In the genomic region with DNA sequence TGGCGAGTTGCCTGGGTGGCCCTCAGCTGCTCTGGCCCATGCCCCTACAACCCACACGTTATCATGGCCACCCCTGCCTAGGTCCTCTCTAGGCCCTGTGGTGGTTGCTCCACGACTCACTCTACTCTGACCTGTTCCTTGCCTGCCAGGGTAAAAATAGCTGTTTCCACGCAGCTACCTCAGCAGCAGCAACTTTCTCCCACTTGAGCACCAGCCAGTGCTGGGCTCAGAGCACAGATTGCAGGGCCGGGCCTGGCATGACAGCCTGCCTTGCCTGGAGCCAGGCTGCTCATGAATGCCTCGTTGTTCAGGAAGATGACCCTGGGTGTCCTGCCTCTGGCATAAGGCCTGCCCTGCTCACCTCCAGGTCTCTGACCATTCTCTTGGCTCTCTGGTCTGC, we compare ENCODE assay signal across 9 mouse cellular contexts.
DNase-seq lines count a peak whose midpoint lies in the region; ATAC-seq and TF ChIP-seq lines count a peak whose summit lies in the region.
"Had no signal": no experiment of that assay in that cellular context is flagged by ENCODE, and none has a peak within 500 bp of the region (broad histone marks: within the 10 kb centered on the region; RNA-seq: fewer than 3 reads in every experiment).

No protein-coding gene starts in this region.

- H3K36me3 ChIP-seq in kidney, adult 2 months (ENCODE audit: control insufficient read depth, insufficient read depth, low read length) = no peaks in the 10 kb centered on the region

- DNase-seq in kidney, adult 2 months = peak; percentile 67
- no peak for DNase-seq in kidney, postnatal 4 days
- peak; percentile 80 to 83 for DNase-seq in cerebellum, adult 18-20 months
- peak; percentile 70 for DNase-seq in gonadal fat pad, adult 2 months (ENCODE audit: low read depth)
- DNase-seq in layer of hippocampus, adult 8-10 months (ENCODE audit: low spot score in 2 of 2) = peak; percentile 70 to 72
- DNase-seq in skeletal muscle tissue, adult 2 months (ENCODE audit: low read depth, low spot score) = peak; percentile 95
- no peak for DNase-seq in neural tube, embryonic 10.5 days (ENCODE audit: extremely low spot score, low spot score)

- TF ChIP-seq POLR2A in kidney, adult 2 months (IDR thresholded peaks at IDR 0.05; ENCODE audit: low read depth, low read length) = no peak

- H3K27me3 ChIP-seq in kidney, adult 2 months (replicated peaks; ENCODE audit: control insufficient read depth, insufficient read depth, low read length) = no peaks in the 10 kb centered on the region

- ATAC-seq in inflammation-experienced regulatory T-cells, adult 6 months = no peak

- peak overlapping the region; percentile 2 for H3K27ac ChIP-seq in kidney, adult 2 months (ENCODE audit: insufficient read depth, low read depth, low read length)
- H3K27ac ChIP-seq: macrophage had no signal

- TF ChIP-seq CTCF in kidney, adult 2 months (conservative IDR thresholded peaks at IDR 0.05; ENCODE audit: insufficient read depth, insufficient read length, low read depth, low read length) = no peak

- H3K4me3 ChIP-seq in kidney, adult 2 months (ENCODE audit: insufficient read depth, low read depth, low read length) = no peak overlapping the region

- peaks cover 18% of the 10 kb centered on the region for H3K4me1 ChIP-seq in kidney, adult 2 months (ENCODE audit: control insufficient read depth, insufficient read depth, low read length)

- WGBS in kidney, adult 2 months = 50% methylated on average over 6 of the region's 6 CpGs

Comparison
In these comparisons a context has a peak if more than half of its experiments do, and no peak if none do; other contexts are left out.
1. DNase-seq: peak in kidney, adult 2 months (single experiment), cerebellum, adult 18-20 months (2 of 2), gonadal fat pad, adult 2 months (single experiment), layer of hippocampus, adult 8-10 months (2 of 2) and skeletal muscle tissue, adult 2 months (single experiment); none in kidney, postnatal 4 days (0 of 2) and neural tube, embryonic 10.5 days (single experiment).